Mouse (Mus musculus) right cerebral cortex, postnatal 14 days (tissue): ENCODE measurements around the gene Ptbp3.
A peak's percentile ranks its signal among the peaks of the same experiment; 100 is the strongest.
"Not testable (repeated sequence)": the region's sequence is repeated elsewhere in the genome, so short reads cannot be mapped to it uniquely, and the experiment has no call there.

Experiments
- DNase-seq: peaks from one replicate; pipeline ENCODE4 v3.0.0; 2022

The Ptbp3 gene

DNA sequence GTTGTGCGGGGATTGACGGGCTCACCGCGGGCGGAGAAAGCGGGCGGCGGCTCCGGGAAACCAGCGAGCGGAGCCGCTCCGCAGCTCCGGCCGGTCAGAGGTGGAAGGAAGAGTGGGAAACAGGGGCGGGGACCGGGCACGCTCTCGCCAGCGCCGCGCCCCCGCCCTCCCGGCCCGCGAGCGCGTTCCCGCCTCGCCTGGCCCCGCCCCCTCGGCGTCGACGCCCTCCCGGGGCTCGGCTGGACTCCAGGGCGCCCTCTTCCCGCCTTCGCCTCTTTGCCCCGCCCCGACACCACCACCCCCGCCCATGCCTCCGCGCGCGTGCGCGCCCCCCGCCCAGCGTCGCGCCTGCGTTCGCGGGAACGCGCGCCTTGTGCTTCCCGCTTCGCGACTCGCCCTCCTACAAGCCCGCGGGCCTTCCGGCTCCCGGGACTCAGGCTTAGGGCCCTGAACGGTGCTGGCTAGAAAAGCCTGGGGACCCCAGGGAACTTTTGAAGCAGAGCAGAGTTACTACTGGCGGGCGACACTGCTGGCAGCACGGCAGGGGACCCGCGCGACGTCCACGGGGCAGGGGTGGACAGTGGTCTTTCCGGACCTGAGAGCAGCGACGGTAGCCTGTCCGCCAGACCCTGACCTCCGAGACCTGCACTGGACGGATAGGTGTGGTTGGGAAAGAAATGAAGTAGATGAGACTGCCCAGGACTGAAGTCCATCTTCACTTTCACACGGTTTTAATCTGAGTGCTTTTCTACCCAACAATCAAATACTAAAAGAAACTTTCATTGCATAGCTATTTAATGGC lies at the start of gene Ptbp3:
Ptbp3 (minus strand) TSS at position 190 of the 802 bp plus-strand sequence.
- peak; percentile 89 for DNase-seq

DNA sequence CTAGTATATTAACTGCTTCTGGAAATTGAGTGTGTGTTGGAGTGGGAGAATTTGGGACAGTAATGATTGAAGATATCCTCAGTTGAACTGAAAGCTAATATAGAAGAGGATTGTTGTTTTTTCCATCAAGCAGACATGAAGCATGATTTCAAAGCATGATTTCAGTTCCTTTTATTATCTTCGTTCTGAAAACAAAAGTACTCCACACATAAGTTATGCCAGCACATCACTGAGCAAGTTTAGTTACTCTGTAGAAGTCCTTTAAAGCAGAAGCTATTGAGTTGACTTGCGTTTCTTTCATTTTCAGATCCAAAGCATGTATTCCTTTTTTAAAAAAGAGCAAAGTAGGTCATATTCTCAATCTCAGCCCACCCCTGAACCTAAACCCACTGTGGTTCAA lies 47.4 kb upstream of the Ptbp3 start:
- DNase-seq = no peak

DNA sequence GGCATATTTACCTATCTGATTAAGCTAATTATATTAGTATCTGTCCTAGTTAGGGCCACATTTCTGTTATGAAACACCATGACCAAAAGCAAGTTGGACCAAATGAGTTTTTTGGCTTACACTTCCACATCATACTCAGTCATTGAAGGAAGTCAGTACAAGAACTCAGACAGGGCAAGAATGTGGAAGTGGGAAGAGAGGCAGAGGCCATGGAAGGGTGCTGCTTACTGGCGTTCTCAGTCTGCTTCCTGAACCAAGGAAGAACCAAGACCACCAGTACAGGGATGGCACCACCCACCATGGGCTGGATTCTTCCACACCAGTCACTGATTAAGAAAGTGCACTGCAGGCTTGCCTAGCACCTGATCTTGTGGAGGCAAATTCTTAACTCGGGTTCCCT lies 45.5 kb upstream of the Ptbp3 start:
- DNase-seq = no peak

DNA sequence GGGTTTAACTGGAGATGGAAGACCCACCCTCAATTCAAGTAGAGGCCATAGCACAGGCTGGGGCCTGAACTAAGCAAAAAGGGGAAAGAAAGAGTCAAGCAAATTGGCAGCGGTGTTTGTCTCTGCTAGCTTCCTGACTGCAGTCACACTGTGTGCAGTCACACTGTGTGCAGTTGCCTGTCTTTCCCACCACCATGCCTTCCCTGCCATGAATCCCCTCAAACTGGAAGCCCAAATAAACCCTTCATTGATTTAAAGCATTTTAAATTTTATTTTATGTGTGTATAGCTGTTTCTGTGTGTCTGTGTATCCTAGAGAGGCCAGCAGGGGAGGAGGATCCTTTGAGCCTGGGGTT lies 38.7 kb upstream of the Ptbp3 start:
- DNase-seq = no peak

DNA sequence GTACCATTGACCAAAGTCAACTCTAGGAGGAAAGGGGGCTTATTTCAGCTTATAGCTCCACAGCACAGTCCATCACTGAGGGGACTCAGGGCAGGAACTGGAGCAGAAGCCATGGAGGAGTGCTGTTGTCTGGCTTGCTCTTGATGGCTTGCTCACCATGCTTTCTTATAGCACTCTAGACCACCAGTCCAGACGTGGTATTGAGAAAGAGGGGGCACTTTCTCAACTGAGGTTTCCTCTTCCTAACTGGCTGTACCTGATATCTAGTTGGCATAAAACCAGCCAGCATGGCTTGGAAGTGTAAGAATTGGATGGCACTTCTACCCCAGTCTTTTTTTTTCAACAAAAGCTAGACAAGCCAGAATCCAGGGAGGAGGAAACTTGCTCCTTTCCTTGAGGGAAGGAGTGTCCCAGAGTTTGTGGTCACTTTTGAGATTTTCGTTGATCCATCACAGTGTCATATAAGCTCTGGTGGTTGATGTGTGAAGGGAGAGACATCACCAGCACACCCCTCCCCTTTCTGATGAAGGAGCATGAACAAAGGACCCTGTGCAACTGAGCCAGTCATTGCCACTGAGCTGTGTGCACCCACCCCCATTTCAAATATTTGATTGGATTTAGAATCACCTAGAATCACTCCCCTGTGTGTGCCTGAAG lies 38.2 kb upstream of the Ptbp3 start:
- DNase-seq = no peak

DNA sequence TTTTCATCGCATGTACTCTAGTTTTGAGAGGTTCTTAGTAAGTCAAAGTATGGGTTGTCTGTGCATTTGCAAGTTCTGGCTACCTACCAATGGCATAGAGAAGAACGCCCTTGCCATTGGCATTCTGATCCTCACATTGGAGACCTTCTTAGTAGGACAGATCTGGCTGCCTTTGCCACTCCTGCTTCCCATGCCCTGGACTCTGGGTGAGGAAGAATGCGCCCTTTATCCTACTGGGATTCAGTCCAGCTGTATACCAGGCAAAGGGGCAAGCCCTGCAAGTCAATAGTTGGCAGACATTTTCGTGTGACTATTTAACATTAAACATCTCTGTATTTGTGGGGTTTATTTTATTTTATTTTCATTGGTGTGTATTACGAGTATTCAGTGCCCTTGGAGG lies 35.9 kb upstream of the Ptbp3 start:
- DNase-seq = no peak

DNA sequence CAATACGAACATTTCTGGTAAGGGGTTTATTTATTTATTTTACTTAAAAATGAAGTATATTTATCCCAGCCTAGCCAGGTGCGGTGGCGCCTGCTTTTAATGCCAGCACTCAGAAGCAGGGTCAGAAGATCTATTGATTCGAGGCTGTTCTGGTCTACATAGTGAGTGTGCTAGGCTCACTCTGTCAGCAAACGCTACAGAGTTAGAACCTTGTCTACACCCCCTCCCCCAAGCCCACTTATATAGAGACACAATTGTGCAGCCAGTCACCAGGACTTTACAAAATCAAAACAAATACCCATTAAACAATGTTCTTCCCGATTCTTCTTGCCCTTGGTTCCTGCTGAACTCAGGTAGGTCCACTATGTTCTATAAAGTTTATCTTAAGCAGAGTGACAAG lies 33.0 kb upstream of the Ptbp3 start:
- no peak for DNase-seq

DNA sequence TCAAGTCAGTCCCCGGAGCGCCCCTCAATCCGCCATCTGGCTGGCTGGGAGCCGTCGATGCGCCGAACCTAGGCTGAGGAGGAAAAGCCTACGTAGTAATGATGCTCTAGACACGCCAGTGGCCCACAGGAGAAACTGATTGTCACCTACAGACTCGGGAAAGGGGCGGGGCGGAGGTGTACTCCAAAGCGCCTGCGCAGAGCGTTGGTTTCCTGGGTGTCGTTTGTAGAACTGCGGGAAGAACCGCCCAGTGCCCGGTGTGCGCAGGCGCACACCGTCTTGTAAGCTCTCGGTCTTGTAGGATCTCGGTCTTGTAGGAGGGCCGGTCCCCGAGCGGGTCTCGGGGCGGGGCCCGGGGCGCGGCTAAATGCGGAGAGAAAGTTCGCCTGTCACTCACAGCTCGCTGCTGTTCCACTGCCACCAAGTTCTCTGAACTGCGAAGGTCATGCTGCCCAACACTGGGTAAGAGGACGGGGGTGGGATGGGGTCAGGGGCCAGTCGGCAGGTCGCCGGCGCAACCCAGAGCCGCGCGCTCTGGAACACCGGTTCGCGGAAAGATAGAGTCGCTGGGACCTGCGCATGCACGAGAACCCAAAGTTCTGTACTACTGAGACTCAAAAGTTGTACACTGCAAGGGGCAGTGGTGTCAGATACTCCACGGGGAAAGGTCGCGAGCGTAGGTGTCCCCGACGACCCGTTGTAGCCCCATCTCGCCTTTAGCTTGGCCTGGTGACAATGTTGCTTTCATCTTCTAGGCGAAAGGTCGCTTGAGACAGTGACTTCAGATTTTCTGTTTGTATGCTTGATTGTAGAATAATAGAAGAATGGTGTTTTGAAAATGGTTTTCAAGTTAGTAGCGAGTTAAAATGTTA lies 32.4 kb upstream of the Ptbp3 start, which contains the start of gene Hsdl2:
Hsdl2 (plus strand) TSS at position 250 of the 872 bp plus-strand sequence.
- peak; percentile 98 for DNase-seq

DNA sequence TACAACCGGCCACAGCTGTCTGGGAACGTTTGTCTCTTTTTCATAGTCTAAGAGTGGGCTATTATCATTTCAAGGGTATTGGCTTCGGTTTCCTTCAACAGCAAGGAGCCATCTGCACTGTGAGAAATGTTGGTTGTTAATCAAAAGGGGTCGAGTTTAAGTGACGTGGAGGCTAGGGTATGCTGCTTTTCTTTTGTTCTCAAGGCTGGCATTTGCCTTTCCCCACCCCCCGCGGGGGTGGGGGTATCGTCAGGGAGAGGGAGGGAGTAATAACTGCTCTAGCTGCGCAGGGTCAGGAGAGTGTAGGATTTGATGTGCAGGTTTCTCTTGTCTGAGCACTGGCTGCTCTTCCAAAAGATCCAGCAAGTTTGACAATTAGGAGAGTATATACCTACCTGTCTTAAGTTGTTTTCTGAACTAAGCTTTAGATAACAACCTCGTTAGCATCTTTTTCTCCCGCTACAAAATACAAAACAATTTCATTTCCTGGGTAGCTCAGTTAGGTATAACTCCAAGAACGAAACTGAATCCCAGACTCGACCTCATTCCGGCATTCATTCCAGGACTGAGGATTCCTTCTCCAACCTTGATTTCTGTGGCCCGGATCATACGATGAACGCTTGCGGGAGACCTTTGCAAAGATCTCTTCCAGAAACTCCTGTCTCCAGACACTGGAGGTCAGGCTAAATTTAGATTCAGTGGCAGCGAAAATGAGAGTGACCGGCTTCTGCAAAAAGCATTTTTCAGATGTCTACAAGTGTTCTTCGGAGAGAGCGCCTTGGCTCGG lies 31.5 kb upstream of the Ptbp3 start:
- DNase-seq = no peak

DNA sequence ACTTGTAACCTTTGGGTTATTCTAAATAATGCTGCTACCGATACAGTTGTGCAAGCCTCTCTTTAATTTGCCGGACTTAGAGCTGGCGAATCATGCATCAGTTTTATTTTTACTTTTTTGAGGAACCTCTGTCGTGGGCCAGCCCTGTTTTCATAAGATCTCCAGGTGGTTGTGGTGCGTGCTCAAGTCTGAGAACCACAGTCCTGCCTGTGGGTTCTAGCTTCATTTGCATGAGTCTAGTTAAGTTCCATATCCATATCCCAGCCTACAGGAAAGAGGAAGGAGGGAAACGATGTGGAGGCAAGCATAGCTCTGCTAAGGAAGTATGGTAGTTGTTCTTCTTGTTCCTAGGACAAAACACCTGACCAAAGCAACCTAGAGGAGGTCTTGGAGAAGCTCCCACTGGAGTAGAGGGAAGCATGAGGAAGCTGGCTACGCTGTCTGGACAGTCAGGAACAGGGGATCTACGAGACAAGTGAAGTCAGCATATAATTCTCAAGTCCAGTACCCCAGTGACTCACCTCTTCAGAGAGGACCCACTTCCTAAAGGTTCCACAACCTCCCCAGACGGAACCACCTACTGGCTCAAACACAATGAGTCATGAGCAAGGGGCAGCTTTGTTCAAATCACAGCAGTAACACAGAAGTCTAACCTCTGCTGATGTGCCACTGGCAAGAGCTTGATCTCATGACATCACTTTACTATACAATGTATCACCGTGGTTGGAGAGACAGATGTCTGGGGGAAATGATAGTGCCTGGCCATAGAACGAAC lies 26.2 kb upstream of the Ptbp3 start:
- no peak for DNase-seq

DNA sequence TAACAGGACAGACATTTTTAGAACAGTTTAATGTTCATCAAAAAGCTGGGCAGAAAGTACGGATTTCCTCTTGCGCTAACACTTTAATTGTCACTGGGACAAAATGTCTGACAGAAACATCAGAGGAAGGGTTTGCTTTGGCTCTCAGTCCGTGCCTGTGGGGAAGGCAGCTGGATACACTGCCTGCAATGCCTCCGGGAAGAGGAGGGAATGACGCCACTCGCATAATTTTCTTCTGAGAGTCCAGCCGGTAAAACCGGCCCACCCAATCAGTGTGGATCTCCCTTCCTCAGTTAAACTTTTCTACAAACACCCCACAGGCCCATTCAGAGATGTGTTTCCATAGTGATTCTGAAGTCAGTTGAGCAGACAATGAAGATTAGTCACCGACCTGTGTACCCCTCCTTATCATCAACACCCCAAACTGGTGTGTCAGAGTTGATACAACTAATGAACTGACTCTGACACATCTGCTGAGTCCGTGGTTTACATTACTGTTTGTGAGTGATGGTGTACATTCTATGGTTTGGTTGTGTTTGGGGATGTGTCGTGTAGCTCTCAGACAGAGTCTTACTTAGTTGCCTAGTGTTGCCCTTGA lies 23.5 kb upstream of the Ptbp3 start:
- no peak for DNase-seq

DNA sequence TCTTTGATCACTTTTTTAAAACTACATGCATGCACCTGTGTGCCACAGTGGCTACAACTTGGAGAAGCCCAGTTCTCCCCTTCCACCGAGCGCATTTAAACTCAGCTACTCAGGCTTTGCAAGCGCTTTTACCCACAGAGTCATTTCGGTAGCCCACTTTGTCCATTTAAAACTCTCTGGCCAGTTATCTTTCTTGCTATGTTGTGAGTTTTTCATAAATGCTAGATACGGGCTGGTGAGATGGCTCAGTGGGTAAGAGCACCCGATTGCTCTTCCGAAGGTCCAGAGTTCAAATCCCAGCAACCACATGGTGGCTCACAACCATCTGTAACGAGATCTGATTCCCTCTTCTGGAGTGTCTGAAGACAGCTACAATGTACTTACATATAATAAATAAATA lies 21.4 kb upstream of the Ptbp3 start:
- not testable (repeated sequence) for DNase-seq

DNA sequence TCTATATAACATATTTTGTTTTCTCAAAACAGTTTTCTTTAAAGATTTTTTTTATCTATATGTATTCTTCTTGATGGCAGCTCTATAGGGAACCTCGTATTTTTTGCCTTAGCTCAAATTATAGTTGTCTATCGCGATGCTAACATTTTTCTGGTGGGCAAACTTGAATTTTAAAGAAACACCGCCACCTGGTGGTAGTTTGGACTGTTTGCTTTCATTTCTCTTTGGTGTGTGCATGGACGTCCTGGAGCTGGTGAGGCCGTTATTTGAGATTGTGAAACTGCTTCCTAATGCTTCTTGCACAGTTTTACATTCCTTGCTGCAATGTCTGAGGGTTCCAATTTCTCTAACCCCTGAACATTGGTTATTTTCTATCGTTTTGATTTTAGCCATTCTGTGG lies 20.4 kb upstream of the Ptbp3 start:
- peak; percentile 61 for DNase-seq

DNA sequence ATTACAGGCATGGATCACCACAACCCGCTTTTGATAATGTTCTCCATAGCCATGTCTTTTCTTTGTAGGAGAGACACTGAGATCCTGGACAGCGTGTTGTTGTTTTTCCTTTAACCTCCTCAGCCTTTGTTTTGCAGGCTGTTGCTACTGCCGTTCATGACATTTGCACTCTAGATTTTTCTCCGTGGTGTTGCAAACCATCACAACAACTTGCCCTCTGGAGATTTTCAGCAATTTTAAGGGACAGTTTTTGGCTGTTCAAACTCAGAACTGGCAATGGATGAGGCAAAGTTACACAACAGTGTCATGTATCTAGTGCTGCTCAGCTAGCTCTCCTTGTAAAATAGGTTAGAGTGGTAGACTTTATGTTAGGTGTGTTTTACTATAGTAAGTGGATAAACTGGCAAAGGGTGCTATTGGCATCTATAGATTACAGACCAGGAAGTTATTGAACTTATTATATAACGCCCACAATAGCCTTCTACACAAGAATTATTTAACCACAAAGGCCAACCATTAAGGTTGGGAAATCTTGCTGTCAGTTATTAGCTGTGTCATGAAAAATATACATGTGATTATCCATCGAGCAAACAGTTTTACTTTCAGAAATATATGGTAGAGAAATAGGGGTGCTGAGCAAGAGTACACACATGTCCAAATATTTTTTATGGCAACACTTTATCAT lies 18.6 kb upstream of the Ptbp3 start:
- no peak for DNase-seq

DNA sequence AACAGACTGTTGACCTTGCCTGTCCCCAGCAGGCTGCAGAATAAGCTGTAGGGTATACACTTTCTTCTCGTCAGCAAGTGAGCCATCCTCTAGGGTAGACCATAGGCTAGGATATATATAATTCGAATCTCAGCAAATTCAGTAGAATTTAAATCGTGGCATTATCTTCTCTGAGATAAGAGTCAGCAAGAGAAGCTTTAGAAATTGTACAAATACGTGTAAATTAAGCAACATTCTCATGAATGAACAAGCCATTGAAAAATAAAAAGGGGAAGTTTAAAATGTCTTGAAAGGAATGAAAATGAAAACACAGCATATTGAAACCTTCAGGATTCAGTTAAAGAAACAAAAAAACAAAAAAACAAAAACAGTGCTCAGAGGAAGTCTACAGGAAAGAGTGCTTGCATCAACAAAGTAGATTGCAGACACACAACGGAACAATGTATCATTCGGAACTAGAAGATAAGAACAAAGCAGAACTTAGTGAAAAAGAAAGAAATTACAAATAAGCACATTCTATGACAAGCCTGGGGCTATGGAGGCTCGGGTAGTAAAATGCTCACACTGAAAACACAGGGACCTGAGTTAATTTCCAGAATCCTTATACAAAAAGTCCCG lies 16.5 kb upstream of the Ptbp3 start:
- no peak for DNase-seq

DNA sequence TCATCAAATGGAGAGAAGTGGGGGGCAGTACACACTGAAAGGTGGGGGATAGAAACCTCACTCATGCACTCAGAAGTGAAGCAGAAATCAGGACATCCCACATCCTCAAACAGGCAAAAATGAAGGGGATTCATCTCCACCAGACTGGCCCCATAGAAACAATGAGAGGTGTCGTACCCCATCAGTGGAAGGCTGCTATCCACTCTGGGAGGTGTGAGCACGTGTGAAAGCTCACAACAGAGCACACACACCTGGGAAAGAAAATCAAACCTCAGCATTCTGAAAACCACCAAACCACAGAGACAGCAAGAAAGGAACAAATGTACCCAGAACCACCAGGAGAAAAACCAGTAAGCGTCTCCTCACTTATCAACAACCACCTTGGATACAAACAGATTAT lies 15.0 kb upstream of the Ptbp3 start:
- no peak for DNase-seq

DNA sequence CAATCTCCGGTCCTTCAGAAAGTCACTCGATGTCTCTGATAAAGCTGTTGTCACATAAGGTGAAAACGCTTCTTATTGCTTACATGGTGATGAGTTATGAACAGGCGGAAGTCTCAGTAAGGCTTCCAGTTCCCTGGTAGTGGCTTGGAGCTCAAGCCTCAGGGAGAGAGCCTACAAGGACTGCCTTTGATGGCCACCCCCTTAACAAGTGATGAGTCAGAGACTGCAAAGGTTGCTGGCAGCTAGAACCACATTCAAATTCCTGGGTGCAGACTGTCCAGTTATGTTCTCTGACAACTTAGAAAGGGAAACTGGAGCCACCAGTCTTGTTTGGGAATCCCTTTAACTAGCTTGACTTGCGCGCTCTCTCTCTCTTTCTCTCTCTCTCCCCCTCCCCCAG lies 11.0 kb upstream of the Ptbp3 start:
- DNase-seq = no peak

DNA sequence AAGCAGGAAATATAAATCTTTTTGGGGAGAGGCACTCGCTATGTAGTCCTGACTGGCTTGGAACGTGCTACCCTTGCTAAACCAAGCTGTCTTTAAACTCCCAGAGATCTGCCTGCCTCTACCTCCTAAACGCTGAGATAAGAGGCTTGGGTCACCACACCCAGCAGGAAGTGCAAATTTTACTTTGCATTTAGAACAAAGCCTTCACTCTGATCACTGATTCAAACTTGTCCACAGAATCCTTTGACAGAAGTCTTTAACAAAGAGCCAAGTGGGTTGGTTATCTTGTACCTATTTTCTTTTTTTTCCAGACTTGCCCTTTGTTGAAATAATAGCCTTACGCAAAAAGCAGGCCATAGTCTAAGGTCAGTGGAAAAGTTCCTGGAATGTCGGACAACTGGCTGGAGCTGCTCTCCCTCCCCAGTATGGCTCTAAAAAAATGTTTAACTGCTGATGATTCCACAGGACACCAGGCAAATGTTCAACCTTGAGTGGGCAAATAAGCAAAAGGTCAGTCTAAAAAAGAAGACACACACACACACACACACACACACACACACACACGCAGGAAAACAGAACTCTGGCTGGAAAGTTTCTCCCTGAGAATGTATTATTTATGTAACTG lies 9.0 kb upstream of the Ptbp3 start:
- DNase-seq = no peak

DNA sequence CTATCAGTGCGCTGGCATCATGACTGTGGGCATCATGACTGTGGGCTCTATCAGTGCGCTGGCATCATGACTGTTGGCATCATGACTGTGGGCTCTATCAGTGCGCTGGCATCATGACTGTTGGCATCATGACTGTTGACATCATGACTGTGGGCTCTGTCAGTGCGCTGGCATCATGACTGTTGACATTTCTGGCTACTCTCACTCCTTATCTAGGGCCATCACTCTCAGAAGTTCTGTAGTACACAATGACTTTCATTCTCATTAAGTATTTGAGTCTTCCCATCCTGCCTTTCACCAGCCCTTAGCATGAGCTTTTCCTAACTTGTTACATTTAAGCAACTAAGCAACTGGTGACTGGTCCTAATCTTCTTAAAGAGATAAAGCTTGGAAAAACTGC lies 8.2 kb upstream of the Ptbp3 start:
- DNase-seq = not testable (repeated sequence)

DNA sequence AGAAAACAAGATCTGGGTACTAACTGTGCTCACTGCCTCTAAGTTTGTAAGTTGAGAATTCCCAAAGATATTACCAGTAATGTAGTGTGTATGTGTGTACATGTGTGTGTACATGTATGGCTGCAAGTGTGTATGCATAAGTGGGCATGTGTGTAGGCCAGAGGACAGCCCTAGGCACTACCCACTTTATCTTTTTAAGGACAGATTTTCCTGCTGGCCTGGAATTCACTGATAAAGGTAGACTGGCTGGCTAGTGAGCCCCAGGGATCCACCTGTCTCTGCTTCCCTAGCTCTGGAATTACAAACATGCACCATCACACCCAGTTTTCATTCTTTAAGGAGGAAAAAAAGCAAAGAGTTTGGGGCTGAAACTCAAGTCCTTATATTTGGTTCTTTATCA lies 6.0 kb upstream of the Ptbp3 start:
- no peak for DNase-seq
